Mouse (Mus musculus): ENCODE data around the gene Ywhag. TPM values are rescaled to one million over a fixed set of nuclear protein-coding genes. Genes with fewer than 3 reads are reported as not detected.

Gene Ywhag
- total RNA-seq, 2 experiments from 2014 or later, result 14.8 to 17.9 TPM

Other genes with a start within 250 kb of the Ywhag start
- 0.58 and 5.4 TPM in 2 replicates for gene Tmem120a, start 190.2 kb downstream of the Ywhag start, total RNA-seq (2015; ENCODE audit: low replicate concordance)
- gene Tmem120a, start 190.2 kb downstream of the Ywhag start, total RNA-seq (2017; ENCODE audit: low replicate concordance), result 6.0 and 8.7 TPM in 2 replicates
- not detected in 2 replicates for gene Styxl1, start 156.2 kb downstream of the Ywhag start, total RNA-seq (2015; ENCODE audit: low replicate concordance)
- gene Styxl1, start 156.2 kb downstream of the Ywhag start, total RNA-seq (2017; ENCODE audit: low replicate concordance), result not detected in 2 replicates
- gene Mdh2, start 156.1 kb downstream of the Ywhag start, total RNA-seq (2015; ENCODE audit: low replicate concordance), result 106 and 152 TPM in 2 replicates
- 47.2 and 55.1 TPM in 2 replicates for gene Mdh2, start 156.1 kb downstream of the Ywhag start, total RNA-seq (2017; ENCODE audit: low replicate concordance)
- not detected in 2 replicates for gene Srrm3, start 127.7 kb downstream of the Ywhag start, total RNA-seq (2015; ENCODE audit: low replicate concordance)
- not detected in 2 replicates for gene Srrm3, start 127.7 kb downstream of the Ywhag start, total RNA-seq (2017; ENCODE audit: low replicate concordance)
- gene Hspb1, start 46.7 kb downstream of the Ywhag start, total RNA-seq (2015; ENCODE audit: low replicate concordance), result not detected in 2 replicates
- gene Hspb1, start 46.7 kb downstream of the Ywhag start, total RNA-seq (2017; ENCODE audit: low replicate concordance), result not detected in 2 replicates
- gene Ssc4d, start 39.9 kb upstream of the Ywhag start, total RNA-seq (2015; ENCODE audit: low replicate concordance), result 6.0 and 6.3 TPM in 2 replicates
- 0.56 TPM in 1 of 2 replicates, not detected in the other for gene Ssc4d, start 39.9 kb upstream of the Ywhag start, total RNA-seq (2017; ENCODE audit: low replicate concordance)
- not detected in 2 replicates for gene Zp3, start 45.5 kb upstream of the Ywhag start, total RNA-seq (2015; ENCODE audit: low replicate concordance)
- not detected in 2 replicates for gene Zp3, start 45.5 kb upstream of the Ywhag start, total RNA-seq (2017; ENCODE audit: low replicate concordance)
- gene Dtx2, start 60.2 kb upstream of the Ywhag start, total RNA-seq (2015; ENCODE audit: low replicate concordance), result 3.8 and 22.1 TPM in 2 replicates
- gene Dtx2, start 60.2 kb upstream of the Ywhag start, total RNA-seq (2017; ENCODE audit: low replicate concordance), result 2.3 TPM in 1 of 2 replicates, not detected in the other
- gene Upk3b, start 103.9 kb upstream of the Ywhag start, total RNA-seq (2015; ENCODE audit: low replicate concordance), result not detected in 2 replicates
- gene Upk3b, start 103.9 kb upstream of the Ywhag start, total RNA-seq (2017; ENCODE audit: low replicate concordance), result 0.14 TPM in 1 of 2 replicates, not detected in the other
- not detected in 2 replicates for gene Upk3bl, start 119.9 kb upstream of the Ywhag start, total RNA-seq (2015; ENCODE audit: low replicate concordance)
- gene Upk3bl, start 119.9 kb upstream of the Ywhag start, total RNA-seq (2017; ENCODE audit: low replicate concordance), result not detected in 2 replicates
- gene Rasa4, start 149.3 kb upstream of the Ywhag start, total RNA-seq (2015; ENCODE audit: low replicate concordance), result 1.9 and 3.3 TPM in 2 replicates
- 4.3 TPM in 2 replicates for gene Rasa4, start 149.3 kb upstream of the Ywhag start, total RNA-seq (2017; ENCODE audit: low replicate concordance)
- gene Polr2j, start 182.0 kb upstream of the Ywhag start, total RNA-seq (2015; ENCODE audit: low replicate concordance), result 34.6 and 42.0 TPM in 2 replicates
- 24.1 and 62.5 TPM in 2 replicates for gene Polr2j, start 182.0 kb upstream of the Ywhag start, total RNA-seq (2017; ENCODE audit: low replicate concordance)
- 2.9 and 24.2 TPM in 2 replicates for gene Lrwd1, start 201.5 kb upstream of the Ywhag start, total RNA-seq (2015; ENCODE audit: low replicate concordance)
- gene Lrwd1, start 201.5 kb upstream of the Ywhag start, total RNA-seq (2017; ENCODE audit: low replicate concordance), result 11.9 and 14.8 TPM in 2 replicates
- gene Alkbh4, start 201.5 kb upstream of the Ywhag start, total RNA-seq (2015; ENCODE audit: low replicate concordance), result 7.7 and 10.7 TPM in 2 replicates
- gene Alkbh4, start 201.5 kb upstream of the Ywhag start, total RNA-seq (2017; ENCODE audit: low replicate concordance), result 2.2 and 3.4 TPM in 2 replicates
- gene Orai2, start 236.1 kb upstream of the Ywhag start, total RNA-seq (2015; ENCODE audit: low replicate concordance), result 6.9 and 13.1 TPM in 2 replicates
- 6.4 and 10.6 TPM in 2 replicates for gene Orai2, start 236.1 kb upstream of the Ywhag start, total RNA-seq (2017; ENCODE audit: low replicate concordance)

All from erythroblast, adult 5-6 weeks (primary cell).